Mouse (Mus musculus) cerebral cortex, adult 2 months (tissue): ENCODE results near the gene Celf2.

Source experiments
- WGBS: fragments of 180-500 bp; shearing (Covaris S2); methylation state at CpG from one replicate; pipeline ENCODE4 v1.1.7; 2018; 5-methylcytosine and 5-hydroxymethylcytosine counted together

Gene Celf2

DNA sequence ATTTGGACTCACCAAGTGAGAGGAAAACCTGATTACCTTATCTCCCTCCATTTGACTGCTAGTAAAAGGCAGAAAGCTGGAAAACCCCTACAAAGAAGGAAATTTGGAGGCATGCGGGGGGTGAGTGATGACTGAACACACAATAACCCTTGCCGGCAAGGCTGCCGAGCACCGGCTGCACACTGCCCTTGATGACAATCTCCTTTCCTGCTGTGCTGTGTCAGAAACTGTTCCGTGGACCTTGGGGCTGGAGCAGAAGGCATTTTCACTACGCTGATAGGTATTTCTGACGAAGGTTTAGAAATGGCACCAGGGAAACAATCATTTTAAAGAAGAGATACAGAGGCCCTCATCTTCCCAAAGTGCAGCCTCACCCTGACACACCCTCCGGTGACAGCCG lies 779.4 kb downstream of the Celf2 start:
- WGBS, result 41% methylated on average over 9 of the region's 9 CpGs

- 71% methylated on average over 2 of the region's 2 CpGs for WGBS
Measured at GRCm38 (mm10) chr2:6728840-6729252, 780.5 kb downstream of the Celf2 start.

DNA sequence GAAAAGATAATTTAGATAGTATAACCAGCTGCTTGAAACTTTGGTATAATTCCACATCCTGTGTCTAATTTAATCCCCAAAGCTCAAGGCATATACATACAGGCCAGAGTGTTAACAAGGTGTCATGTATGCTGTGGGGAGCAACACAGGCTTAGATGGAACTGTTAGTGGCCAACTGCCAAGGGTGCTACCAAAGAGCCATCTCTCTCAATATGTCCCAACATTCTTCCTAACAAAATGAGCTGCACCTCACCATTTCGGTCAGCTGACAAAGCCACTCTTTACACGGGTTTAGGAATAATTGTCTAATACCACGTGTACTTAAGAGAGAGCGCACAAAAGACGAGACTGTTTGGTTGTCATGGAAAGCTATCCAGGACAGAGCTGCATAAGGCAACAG lies 782.0 kb downstream of the Celf2 start:
- 34% methylated on average over 5 of the region's 5 CpGs for WGBS

DNA sequence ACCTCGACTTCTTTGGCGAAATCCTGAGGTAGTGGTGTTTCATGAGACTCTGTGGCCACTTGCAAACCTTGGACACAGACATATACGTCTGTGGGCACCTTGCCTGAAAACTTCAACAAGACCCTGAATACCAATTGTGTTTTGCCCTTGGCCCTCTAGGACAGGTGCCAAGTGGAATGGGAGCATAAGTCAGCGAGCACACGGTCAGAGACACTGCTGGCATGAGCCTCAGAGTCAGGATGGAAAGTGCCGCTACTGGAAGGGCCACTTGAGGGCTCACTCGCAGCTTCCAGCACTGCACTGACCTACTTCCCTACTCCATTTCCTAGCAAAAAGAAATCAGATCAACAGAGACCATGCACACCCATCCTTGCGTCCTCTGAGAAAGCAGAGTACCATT lies 783.3 kb downstream of the Celf2 start:
- 36% methylated on average over 8 of the region's 8 CpGs for WGBS

DNA sequence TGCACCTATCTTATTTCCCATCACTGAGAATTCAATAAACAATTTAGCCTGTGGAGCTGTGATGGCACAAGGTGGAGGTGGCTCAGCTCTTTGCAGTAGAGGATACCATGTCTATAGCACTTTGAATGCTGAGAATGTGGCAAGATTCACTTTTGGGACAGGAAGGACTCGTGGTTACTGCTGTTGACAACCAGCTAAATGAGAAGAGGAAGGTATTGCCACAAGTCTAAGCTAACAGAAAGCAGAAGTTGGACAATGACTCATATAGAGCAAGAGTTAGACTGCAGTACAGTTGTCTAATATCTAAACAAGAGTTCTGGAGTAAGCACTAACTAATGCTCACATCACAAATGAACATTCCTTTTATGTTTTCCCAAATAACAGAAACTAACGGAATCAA lies 785.8 kb downstream of the Celf2 start:
- 33% methylated on average over 2 of the region's 2 CpGs for WGBS

GRCm38 (mm10) chr2:6721460-6722401 lies 787.6 kb downstream of the Celf2 start:
- 6% methylated on average over 17 of the region's 17 CpGs for whole genome bisulfite sequencing

- WGBS, result 19% methylated on average over 11 of the region's 11 CpGs
Measured at GRCm38 (mm10) chr2:6720753-6721459, 788.5 kb downstream of the Celf2 start.

GRCm38 (mm10) chr2:6717953-6718352 lies 791.4 kb downstream of the Celf2 start:
- 51% methylated on average over 3 of the region's 3 CpGs for WGBS

GRCm38 (mm10) chr2:6715562-6715961 lies 793.8 kb downstream of the Celf2 start:
- WGBS, result 73% methylated on average over 3 of the region's 3 CpGs

DNA sequence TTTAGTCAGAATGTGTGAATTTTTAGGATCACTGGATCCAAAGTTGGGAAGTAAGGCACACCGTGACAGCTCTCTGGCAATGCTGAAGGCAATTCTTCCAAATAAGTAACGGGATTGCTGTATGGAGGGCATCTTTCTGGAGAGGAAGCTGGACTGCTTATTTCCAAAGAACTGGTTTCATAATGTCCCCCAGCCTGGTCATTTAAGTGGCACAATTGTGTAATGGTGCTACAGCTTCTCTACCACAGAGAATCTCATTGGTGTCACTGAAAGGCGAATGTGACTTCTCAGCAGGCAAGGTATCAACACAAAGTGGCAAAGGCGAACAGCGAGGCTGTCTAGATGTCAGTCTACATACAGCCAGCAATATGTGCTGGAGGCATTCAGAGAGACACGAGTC lies 795.8 kb downstream of the Celf2 start:
- WGBS, result 60% methylated on average over 6 of the region's 6 CpGs

DNA sequence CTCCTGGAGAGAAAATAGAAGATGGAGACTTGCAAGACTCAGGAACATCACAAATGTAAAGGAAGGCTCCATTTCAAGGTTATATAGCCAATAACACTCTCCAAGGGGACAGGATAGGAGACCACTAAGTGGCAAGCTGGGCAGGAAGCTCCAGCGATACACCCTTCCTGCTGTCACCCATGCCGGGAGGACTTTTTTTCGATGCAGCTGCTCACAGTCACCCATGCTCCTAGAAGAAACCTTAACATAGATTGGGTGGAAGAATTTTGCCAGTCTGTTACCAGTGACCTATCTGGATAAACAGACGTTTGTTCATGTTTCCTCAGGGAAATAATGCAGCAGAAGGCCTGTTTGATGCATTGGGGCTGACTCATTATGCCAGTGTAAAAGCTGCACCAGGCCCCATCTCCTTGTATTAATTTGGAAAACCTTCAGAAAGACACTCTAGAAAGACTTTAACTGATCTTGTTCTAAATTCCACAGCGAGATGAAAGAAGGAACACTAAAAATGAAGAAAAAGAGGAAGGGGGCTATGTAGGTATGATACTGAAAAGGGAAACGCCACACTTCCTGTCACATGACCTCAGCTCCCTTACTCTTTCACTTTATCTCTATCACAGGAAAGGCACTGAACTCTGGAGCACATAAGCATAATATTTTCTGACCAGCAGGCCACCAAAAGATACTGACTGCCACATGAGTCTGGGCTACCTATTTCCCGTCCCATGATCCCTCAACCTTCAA lies 798.5 kb downstream of the Celf2 start:
- WGBS, result 51% methylated on average over 7 of the region's 7 CpGs

DNA sequence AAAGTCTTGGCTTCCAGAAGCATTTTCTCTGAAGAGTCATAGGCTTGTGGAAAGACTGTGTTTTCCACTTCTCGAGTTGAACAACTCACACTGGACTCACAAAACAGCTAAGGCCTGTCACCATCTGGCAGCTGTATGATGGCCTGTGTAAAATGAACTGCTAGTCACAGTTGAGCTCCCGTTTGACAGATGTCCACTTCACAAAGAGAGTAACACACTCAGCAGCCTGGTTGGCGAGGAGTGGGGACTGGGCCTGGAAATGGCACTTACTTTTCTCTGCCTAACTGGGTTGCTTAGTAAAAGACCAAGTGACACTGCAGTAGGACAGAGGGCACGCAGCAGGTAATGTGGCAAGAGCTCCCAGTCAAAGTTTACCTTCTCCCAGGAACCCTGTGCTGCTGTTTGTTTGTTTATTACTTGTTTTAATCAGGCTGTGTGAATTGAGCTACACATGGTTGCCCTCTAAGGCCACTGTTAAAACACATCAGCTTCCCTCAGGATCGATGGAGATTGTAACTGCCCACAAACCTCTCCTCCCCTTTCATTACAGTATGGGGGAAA lies 801.3 kb downstream of the Celf2 start:
- 34% methylated on average over 5 of the region's 5 CpGs for WGBS

GRCm38 (mm10) chr2:6707276-6707675 lies 802.1 kb downstream of the Celf2 start:
- WGBS, result 28% methylated on average over 2 of the region's 2 CpGs

DNA sequence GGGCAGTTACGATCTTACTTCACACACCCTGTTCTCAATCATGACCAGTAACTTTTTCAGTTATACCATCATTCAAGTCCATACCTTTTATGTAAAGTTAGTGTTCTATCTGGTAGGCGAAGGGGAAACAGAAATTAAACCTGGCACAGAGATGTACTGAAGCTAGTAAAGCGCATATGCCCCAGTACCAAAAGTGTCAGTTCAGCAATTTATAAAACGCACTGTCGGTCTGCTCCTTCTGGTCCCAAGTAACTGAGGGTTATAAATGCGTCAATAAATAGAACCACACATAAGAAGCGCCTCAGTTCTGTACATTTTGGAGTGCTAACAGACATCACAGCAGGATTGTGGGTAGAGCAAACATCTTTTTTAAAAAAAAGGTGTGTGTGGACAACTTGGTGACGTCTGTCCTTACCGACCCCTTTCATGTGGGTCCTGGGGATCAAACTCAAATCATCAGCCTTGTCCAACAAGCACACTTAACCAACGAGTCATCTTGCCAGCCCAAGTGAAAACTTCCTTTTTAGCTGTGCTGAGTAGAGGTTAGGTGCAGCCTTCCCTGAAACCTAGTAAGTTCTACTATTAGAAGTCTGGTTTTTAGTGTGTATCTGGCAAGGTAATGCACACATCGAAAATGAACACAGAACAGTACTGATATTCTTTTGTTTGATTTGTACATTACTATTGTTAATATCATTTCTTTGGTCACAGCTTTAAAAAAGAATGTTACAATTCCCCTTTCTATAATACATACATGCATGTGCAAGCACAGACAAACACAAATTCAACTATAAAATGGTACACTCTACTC lies 803.2 kb downstream of the Celf2 start:
- 42% methylated on average over 11 of the region's 11 CpGs for WGBS

- 28% methylated on average over 7 of the region's 7 CpGs for WGBS
Measured at GRCm38 (mm10) chr2:6705475-6705874, 803.9 kb downstream of the Celf2 start.

DNA sequence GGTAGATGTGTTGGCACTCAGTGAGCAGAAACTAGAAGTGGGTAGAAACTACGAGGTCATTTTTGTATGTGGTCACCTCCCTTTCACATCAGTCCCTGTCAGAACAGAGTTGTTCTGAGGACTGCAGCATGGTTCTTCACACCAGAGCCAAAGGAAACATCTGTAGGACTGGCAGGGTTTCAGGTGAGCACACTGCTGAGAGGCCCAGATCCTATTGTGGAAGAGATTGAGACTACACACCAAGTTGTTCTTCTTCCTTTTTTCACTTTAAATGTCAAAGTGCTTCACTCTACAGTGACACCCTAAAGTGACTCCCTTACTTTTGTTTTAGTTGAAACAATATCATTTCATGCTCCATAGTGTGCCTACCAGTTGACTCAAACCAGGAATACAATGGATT lies 804.6 kb downstream of the Celf2 start:
- WGBS, result 49% methylated on average over 1 of the region's 1 CpGs

- whole genome bisulfite sequencing, result 77% methylated on average over 7 of the region's 7 CpGs
Measured at GRCm38 (mm10) chr2:6704342-6704741, 805.0 kb downstream of the Celf2 start.

DNA sequence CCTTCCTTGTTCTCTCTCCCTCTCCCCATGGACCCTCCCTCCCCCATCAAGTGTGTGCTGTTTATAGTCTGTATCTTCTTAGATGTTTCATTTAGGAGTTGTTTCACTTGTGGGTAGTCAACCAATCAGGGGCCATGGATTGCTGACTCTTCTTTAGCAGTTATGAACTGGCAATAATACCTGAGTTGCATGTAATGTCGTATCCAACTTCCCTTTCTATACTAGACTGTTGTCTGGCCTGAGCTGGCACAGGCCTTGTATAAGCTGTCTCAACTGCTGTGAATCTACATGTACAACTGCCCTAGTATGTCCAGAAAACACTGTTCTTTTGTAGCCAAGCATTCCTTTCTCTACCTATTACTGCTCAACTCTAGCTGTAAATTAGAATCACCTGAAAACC lies 813.0 kb downstream of the Celf2 start:
- WGBS, result 51% methylated on average over 1 of the region's 1 CpGs

GRCm38 (mm10) chr2:6695353-6695951 lies 813.9 kb downstream of the Celf2 start:
- WGBS, result 36% methylated on average over 4 of the region's 4 CpGs

DNA sequence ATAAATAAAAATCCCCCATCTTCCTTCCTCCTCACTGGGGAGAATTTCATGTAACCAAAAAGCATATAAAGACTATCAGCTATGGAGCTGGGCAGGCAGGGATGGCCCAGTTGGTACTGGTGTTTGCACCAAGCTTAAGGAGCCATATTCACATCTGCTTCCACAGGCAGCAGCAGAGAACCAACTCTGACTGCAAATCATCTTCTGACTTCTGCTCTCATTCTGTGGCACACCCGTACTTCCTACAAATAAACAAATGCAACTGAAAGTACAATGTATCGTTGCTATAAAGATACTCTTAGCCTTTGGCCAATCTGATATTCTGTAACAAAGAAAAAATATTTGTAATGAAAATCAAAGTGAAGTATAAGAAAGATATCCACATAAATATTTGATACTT lies 819.7 kb downstream of the Celf2 start:
- 44% methylated on average over 2 of the region's 2 CpGs for WGBS

DNA sequence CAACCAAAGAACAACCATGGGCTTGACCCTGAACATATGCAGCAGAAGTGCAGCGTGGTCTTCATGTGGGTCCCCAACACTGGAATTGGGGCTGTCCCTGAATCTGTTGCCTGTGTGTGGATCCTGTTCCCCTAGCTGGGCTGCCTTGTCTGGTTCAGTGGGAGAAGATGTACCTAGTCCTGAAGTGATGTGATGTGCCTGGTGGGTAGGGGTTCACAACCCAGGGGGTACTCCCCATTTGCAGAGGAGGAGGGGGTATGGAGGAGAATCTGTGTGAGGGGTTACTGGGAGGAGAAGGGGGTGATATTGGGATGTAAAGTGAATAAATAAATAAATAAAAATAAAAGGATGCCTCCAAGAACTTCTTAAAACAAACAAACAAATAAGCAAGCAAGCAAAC lies 831.1 kb downstream of the Celf2 start:
- WGBS, result 100% methylated on average over 1 of the region's 1 CpGs
